Mouse (Mus musculus) neutrophil, adult 83 days (primary cell): ENCODE results near the gene Rasl2-9. TPM values are rescaled to one million over a fixed set of nuclear protein-coding genes. Genes with fewer than 3 reads are reported as not detected.

Source experiments
- total RNA-seq, 2 experiments: library from RNA; stranded (reverse); gene quantifications; one replicate each; pipeline ENCODE4 v1.2.4; 2023

Gene Rasl2-9
- not detected for total RNA-seq

DNA sequence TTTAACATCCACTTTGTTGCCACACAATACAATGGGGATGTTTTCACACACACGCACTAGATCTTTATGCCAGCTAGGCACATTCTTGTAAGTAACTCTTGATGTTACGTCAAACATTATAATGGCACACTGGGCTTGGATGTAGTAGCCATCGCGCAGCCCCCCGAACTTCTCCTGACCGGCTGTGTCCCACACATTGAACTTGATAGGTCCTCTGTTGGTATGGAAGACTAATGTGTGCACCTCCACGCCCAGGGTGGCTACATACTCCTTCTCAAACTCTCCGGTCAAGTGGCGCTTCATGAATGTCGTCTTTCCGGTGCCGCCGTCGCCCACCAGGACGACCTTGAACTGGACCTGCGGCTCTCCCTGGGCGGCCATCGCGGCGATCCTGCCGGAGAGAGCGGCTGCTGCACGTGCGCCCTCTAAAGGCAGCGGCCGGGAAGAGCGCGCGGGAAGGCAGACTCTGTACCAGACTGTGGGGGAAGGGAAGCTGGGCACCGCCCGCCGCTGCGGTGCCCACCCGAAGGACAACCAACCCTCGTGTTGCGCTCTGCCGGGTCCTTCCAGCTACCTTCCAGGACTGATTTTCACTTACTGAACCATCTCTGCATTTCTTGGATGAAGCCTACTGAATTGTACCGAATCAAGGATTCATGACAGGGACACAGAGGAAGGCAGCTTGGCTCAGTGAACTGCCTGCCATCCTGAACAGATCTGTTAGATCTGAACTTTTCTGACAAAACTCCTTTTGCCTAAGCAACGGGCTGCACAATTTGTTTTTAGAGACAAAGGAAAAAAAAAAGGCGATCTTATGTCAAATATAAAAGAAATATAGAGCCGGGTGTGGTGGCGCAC, at the start of gene Rasl2-9:
Rasl2-9 (minus strand) TSS at position 402 of the 858 bp plus-strand sequence.

GRCm38 (mm10) chr7:5149570-5149969, 23.8 kb upstream of the Rasl2-9 start, which contains the start of gene Vmn1r55:
TSS of gene Vmn1r55 (minus strand) at chr7:5149670.

GRCm38 (mm10) chr7:5116850-5117249, 8.9 kb downstream of the Rasl2-9 start, which contains the start of gene Rfpl4:
TSS of gene Rfpl4 (minus strand) at chr7:5116950.

DNA sequence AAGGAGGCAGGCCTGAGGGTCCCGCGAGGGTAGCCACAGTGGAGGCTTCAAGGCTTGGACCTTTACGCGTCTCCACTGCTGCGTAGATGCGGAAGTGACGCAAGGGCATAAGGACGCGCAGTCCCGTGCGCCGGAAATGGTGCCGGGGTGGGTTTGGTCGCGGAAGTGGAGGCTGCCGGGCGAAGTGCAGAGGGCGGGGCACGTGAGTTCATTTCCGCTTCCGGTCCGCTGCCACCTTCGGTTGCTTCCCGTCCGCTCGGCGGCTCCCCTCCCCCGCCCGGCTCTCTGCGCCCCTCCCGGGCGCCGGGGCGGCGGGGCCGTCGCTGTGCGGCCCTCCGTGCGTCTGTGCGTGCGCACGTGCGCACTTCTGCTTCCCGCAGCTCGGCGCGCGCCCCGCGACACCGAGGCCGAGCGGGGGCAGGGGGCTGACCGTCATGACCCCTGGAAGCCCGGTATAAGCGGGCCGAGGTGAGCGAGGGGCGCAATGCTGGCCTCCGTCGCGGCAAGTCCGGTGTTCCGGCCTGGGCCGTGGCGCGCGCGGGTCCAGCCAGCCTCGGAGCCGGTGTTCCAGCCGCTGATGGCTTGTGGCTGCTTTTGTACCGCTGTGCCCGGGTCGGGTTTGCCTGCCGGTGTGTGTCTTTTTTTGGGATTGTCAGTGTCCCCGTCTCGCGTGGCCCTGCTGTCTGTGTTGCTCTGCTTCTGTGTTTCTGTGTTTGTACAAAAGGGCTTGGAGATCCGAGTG, 45.6 kb downstream of the Rasl2-9 start, which contains the start of gene Epn1:
Epn1 (plus strand) TSS at position 226 of the 742 bp plus-strand sequence.

Other genes starting within 250 kb of the Rasl2-9 start
- 1 to 10 TPM; 5.8 to 7.4 TPM for gene Isoc2a, start 248.8 kb downstream of the Rasl2-9 start, total RNA-seq
- not detected for gene Gm36210, start 219.4 kb downstream of the Rasl2-9 start, total RNA-seq
- gene Zfp628, start 210.7 kb downstream of the Rasl2-9 start, total RNA-seq = 10 to 100 TPM; 12.6 to 13.0 TPM
- 1 to 10 TPM; 2.3 to 3.0 TPM for gene Nat14, start 203.9 kb downstream of the Rasl2-9 start, total RNA-seq
- under 1 TPM; 0.07 to 0.42 TPM for gene Ssc5d, start 200.2 kb downstream of the Rasl2-9 start, total RNA-seq
- gene Sbk2, start 161.5 kb downstream of the Rasl2-9 start, total RNA-seq = not detected
- not detected for gene Sbk3, start 154.8 kb downstream of the Rasl2-9 start, total RNA-seq
- 1 to 10 TPM; 4.7 to 5.2 TPM for gene Zfp579, start 129.8 kb downstream of the Rasl2-9 start, total RNA-seq
- gene Zfp524, start 111.5 kb downstream of the Rasl2-9 start, total RNA-seq = 10 to 100 TPM; 13.7 to 14.8 TPM
- gene Fiz1, start 111.3 kb downstream of the Rasl2-9 start, total RNA-seq = 10 to 100 TPM; 26.8 to 27.6 TPM
- not detected for gene Gm44973, start 110.5 kb downstream of the Rasl2-9 start, total RNA-seq
- gene Zfp865, start 105.6 kb downstream of the Rasl2-9 start, total RNA-seq = 10 to 100 TPM; 28.4 to 28.5 TPM
- under 1 TPM; 0.42 to 0.70 TPM for gene Ccdc106, start 105.4 kb downstream of the Rasl2-9 start, total RNA-seq
- under 1 TPM in 1 of 2 experiments, not detected in 1; 0.71 TPM for gene 4632433K11Rik, start 91.8 kb downstream of the Rasl2-9 start, total RNA-seq
- 1 to 10 TPM; 2.1 to 2.6 TPM for gene Zfp784, start 87.5 kb downstream of the Rasl2-9 start, total RNA-seq
- gene Zfp580, start 74.4 kb downstream of the Rasl2-9 start, total RNA-seq = not detected
- gene U2af2, start 63.8 kb downstream of the Rasl2-9 start, total RNA-seq = 100 to 1,000 TPM; 211 to 222 TPM
- 100 to 1,000 TPM; 143 to 145 TPM for gene Epn1, start 45.7 kb downstream of the Rasl2-9 start, total RNA-seq
- gene Rfpl4, start 9.0 kb downstream of the Rasl2-9 start, total RNA-seq = not detected
- gene Vmn1r55, start 23.7 kb upstream of the Rasl2-9 start, total RNA-seq = not detected
- gene Vmn1r56, start 70.8 kb upstream of the Rasl2-9 start, total RNA-seq = not detected
- gene Vmn1r57, start 92.5 kb upstream of the Rasl2-9 start, total RNA-seq = not detected
- not detected for gene Gm5065, start 224.6 kb upstream of the Rasl2-9 start, total RNA-seq
- not detected for gene Nlrp2, start 225.1 kb upstream of the Rasl2-9 start, total RNA-seq